Mouse (Mus musculus) T-helper 2 cell (primary cell): ENCODE results near the gene Catsper1.
"Not testable (repeated sequence)": the region's sequence is repeated elsewhere in the genome, so short reads cannot be mapped to it uniquely, and the experiment has no call there.

Experiments used
- in situ Hi-C: fragments of 300-600 bp; cut with MboI, MseI; formaldehyde crosslinking; loops from one replicate; pipeline ENCODE4 v1.15.1; 2025; ENCODE audit warnings: high pct_unique_total_duplicates

The Catsper1 gene

GRCm38 (mm10) chr19:5335441-5335840, at the start of gene Catsper1:
Gene Catsper1, plus strand, starts transcription at chr19:5335741.
- in situ Hi-C loops, result no loop called here

GRCm38 (mm10) chr19:5294972-5295735, 40.4 kb upstream of the Catsper1 start, which contains the start of gene Sf3b2:
Gene Sf3b2, minus strand, starts transcription at chr19:5295455.
- in situ Hi-C loops, result no loop called here

GRCm38 (mm10) chr19:5295736-5296075, 39.8 kb upstream of the Catsper1 start:
- in situ Hi-C loops, result no loop called here

GRCm38 (mm10) chr19:5296630-5297029, 38.9 kb upstream of the Catsper1 start:
- in situ Hi-C loops, result no loop called here

- in situ Hi-C loops, result no loop called here
Observed at GRCm38 (mm10) chr19:5297903-5298800, 37.4 kb upstream of the Catsper1 start, which contains the start of gene Gal3st3. Gene Gal3st3, plus strand, starts transcription at chr19:5298331.

GRCm38 (mm10) chr19:5300588-5300987, 35.0 kb upstream of the Catsper1 start:
- in situ Hi-C loops, result no loop called here

- in situ Hi-C loops, result no loop called here
Observed at GRCm38 (mm10) chr19:5302455-5302854, 33.1 kb upstream of the Catsper1 start.

- in situ Hi-C loops, result no loop called here
Observed at GRCm38 (mm10) chr19:5306279-5306678, 29.3 kb upstream of the Catsper1 start.

GRCm38 (mm10) chr19:5306968-5307734, 28.4 kb upstream of the Catsper1 start:
- in situ Hi-C loops, result no loop called here

- in situ Hi-C loops, result no loop called here
Observed at GRCm38 (mm10) chr19:5309025-5309424, 26.5 kb upstream of the Catsper1 start.

GRCm38 (mm10) chr19:5313189-5313588, 22.4 kb upstream of the Catsper1 start:
- in situ Hi-C loops, result no loop called here

GRCm38 (mm10) chr19:5323801-5324200, 11.7 kb upstream of the Catsper1 start:
- in situ Hi-C loops, result no loop called here

- in situ Hi-C loops, result no loop called here
Observed at GRCm38 (mm10) chr19:5327970-5328369, 7.6 kb upstream of the Catsper1 start.

GRCm38 (mm10) chr19:5334741-5335140, 800 bp upstream of the Catsper1 start:
- in situ Hi-C loops, result no loop called here

GRCm38 (mm10) chr19:5337975-5338374, 2.4 kb downstream of the Catsper1 start:
- in situ Hi-C loops, result no loop called here

- in situ Hi-C loops, result no loop called here
Observed at GRCm38 (mm10) chr19:5341360-5341759, 5.8 kb downstream of the Catsper1 start.

- in situ Hi-C loops, result no loop called here
Observed at GRCm38 (mm10) chr19:5345297-5346131, 10.0 kb downstream of the Catsper1 start.

- in situ Hi-C loops, result no loop called here
Observed at GRCm38 (mm10) chr19:5348064-5348463, 12.5 kb downstream of the Catsper1 start.

GRCm38 (mm10) chr19:5348526-5349501, 13.3 kb downstream of the Catsper1 start:
- in situ Hi-C loops, result no loop called here

- in situ Hi-C loops, result not testable (repeated sequence)
Observed at GRCm38 (mm10) chr19:5349502-5349873, 13.9 kb downstream of the Catsper1 start, which contains the start of gene Cst6. Gene Cst6, minus strand, starts transcription at chr19:5349574.
